In genomic region chr6:30347288-30347801, GRCm38 (mm10) we compare ENCODE assay signal across 15 mouse cellular contexts.
"Had no signal": no experiment of that assay in that cellular context is flagged by ENCODE, and none has a peak within 500 bp of the region (broad histone marks: within the 10 kb centered on the region; RNA-seq: fewer than 3 reads in every experiment).

No protein-coding gene starts in this region.

- H3K27ac ChIP-seq: kidney, embryonic 15.5 days; limb, embryonic 10.5 days; liver, embryonic 15.5 days; midbrain, embryonic 15.5 days; stomach, postnatal 0 days had no signal

- H3K9me3 ChIP-seq: kidney, embryonic 15.5 days; limb, embryonic 10.5 days; liver, embryonic 15.5 days; megakaryocyte, embryonic 14.5 days; midbrain, embryonic 15.5 days had no signal

- H3K4me3 ChIP-seq: kidney, embryonic 15.5 days; limb, embryonic 10.5 days; liver, embryonic 15.5 days; megakaryocyte, embryonic 14.5 days; midbrain, embryonic 15.5 days had no signal

- H3K4me1 ChIP-seq: limb, embryonic 10.5 days; liver, embryonic 15.5 days; midbrain, embryonic 15.5 days had no signal

- DNase-seq: kidney, adult 2 months; kidney, postnatal 14 days; lung, adult 2 months; lung, postnatal 36 days; right cerebral cortex, adult 18-20 months; thymus, postnatal 36 days had no signal

- H3K27me3 ChIP-seq: kidney, embryonic 15.5 days; liver, embryonic 15.5 days; megakaryocyte, embryonic 14.5 days; midbrain, embryonic 15.5 days had no signal

- H3K9ac ChIP-seq: kidney, embryonic 15.5 days; liver, embryonic 15.5 days; midbrain, embryonic 15.5 days had no signal

- H3K36me3 ChIP-seq: kidney, embryonic 15.5 days; limb, embryonic 10.5 days; liver, embryonic 15.5 days; midbrain, embryonic 15.5 days had no signal

- H3K4me2 ChIP-seq: kidney, embryonic 15.5 days; liver, embryonic 11.5 days; liver, embryonic 15.5 days; midbrain, embryonic 11.5 days; midbrain, embryonic 15.5 days had no signal

- ATAC-seq: lung, postnatal 0 days; midbrain, embryonic 15.5 days had no signal
